Mouse (Mus musculus): ENCODE measurements around the gene Zfp536. TPM values are rescaled to one million over a fixed set of nuclear protein-coding genes. Genes with fewer than 3 reads are reported as not detected.

The Zfp536 gene
- total RNA-seq, 2 experiments from 2014 or later = 5.7 to 8.2 TPM

Other genes starting within 250 kb of the Zfp536 start
- gene Uri1, start 249.9 kb upstream of the Zfp536 start, total RNA-seq (2021) = 10 to 100 TPM; 20.1 to 22.2 TPM